Mouse (Mus musculus): ENCODE measurements around the gene Aldoc. TPM values are rescaled to one million over a fixed set of nuclear protein-coding genes. Genes with fewer than 3 reads are reported as not detected.

Aldoc gene
- polyA plus RNA-seq, 1 experiment, result 32.5 TPM

GRCm38 (mm10) chr11:78327634-78328511, 5.1 kb downstream of the Aldoc start, which contains the start of gene Pigs:
Gene Pigs (plus strand): TSS chr11:78328415.
- Histone ChIP-seq H3K9me3 (replicated peaks; ENCODE audit: control insufficient read depth, insufficient read depth, low read length, poor library complexity, severe bottlenecking) (no peaks in the 10 kb centered on the region), H3K27ac (ENCODE audit: insufficient read depth, low read length) (peak within 1 kb of the TSS; percentile 53; the same call in 1 of the 2 replicates), H3K4me3 (ENCODE audit: low read depth, low read length) (peak within 1 kb of the TSS; percentile 87), H3K4me1 (ENCODE audit: control insufficient read depth, insufficient read depth, low read length) (no peaks in the 10 kb centered on the region), H3K9ac (ENCODE audit: low read depth, poor library complexity, severe bottlenecking) (peak within 1 kb of the TSS; percentile 84), H3K27me3 (ENCODE audit: control insufficient read depth, insufficient read depth, low read length, poor library complexity, severe bottlenecking) (no peaks in the 10 kb centered on the region), H3K36me3 (ENCODE audit: control insufficient read depth, insufficient read depth, low read length, poor library complexity, severe bottlenecking) (0 out of 2 replicates have a peak, but pooled peaks cover under 1% of the 10 kb centered on the region)
- TF ChIP-seq CTCF (IDR thresholded peaks at IDR 0.05; ENCODE audit: low read depth, low read length) (no peak), POLR2A (IDR thresholded peaks at IDR 0.05; ENCODE audit: insufficient read depth, low read length) (no peak), EP300 (IDR thresholded peaks at IDR 0.05; ENCODE audit: insufficient read depth, low read depth, low read length) (no peak)

- Histone ChIP-seq H3K4me1 (ENCODE audit: control insufficient read depth, insufficient read depth, low read length) (no peaks in the 10 kb centered on the region), H3K9me3 (replicated peaks; ENCODE audit: control insufficient read depth, insufficient read depth, low read length, poor library complexity, severe bottlenecking) (no peaks in the 10 kb centered on the region), H3K9ac (ENCODE audit: low read depth, poor library complexity, severe bottlenecking) (peak overlapping the region; percentile 84), H3K27me3 (ENCODE audit: control insufficient read depth, insufficient read depth, low read length, poor library complexity, severe bottlenecking) (no peaks in the 10 kb centered on the region), H3K36me3 (ENCODE audit: control insufficient read depth, insufficient read depth, low read length, poor library complexity, severe bottlenecking) (0 out of 2 replicates have a peak, but pooled peaks cover 5% of the 10 kb centered on the region), H3K4me3 (ENCODE audit: low read depth, low read length) (peak overlapping the region; percentile 86), H3K27ac (ENCODE audit: insufficient read depth, low read length) (no peak overlapping the region)
- TF ChIP-seq EP300 (IDR thresholded peaks at IDR 0.05; ENCODE audit: insufficient read depth, low read depth, low read length), result no peak
- TF ChIP-seq CTCF (IDR thresholded peaks at IDR 0.05; ENCODE audit: low read depth, low read length), result no peak
- TF ChIP-seq POLR2A (IDR thresholded peaks at IDR 0.05; ENCODE audit: insufficient read depth, low read length), result peak; percentile 39
These were observed 5.8 kb downstream of the Aldoc start for GRCm38 (mm10) chr11:78328512-78329056.

- Histone ChIP-seq H3K27me3 (ENCODE audit: control insufficient read depth, insufficient read depth, low read length, poor library complexity, severe bottlenecking) (no peaks in the 10 kb centered on the region), H3K9ac (ENCODE audit: low read depth, poor library complexity, severe bottlenecking) (no peak overlapping the region), H3K36me3 (ENCODE audit: control insufficient read depth, insufficient read depth, low read length, poor library complexity, severe bottlenecking) (peaks cover 11% of the 10 kb centered on the region), H3K27ac (ENCODE audit: insufficient read depth, low read length) (no peak overlapping the region), H3K4me3 (ENCODE audit: low read depth, low read length) (no peak overlapping the region), H3K9me3 (replicated peaks; ENCODE audit: control insufficient read depth, insufficient read depth, low read length, poor library complexity, severe bottlenecking) (no peaks in the 10 kb centered on the region), H3K4me1 (ENCODE audit: control insufficient read depth, insufficient read depth, low read length) (no peaks in the 10 kb centered on the region)
- no peak for TF ChIP-seq POLR2A (IDR thresholded peaks at IDR 0.05; ENCODE audit: insufficient read depth, low read length)
- TF ChIP-seq EP300 (IDR thresholded peaks at IDR 0.05; ENCODE audit: insufficient read depth, low read depth, low read length), result no peak
- TF ChIP-seq CTCF (IDR thresholded peaks at IDR 0.05; ENCODE audit: low read depth, low read length), result no peak
These were observed 9.9 kb downstream of the Aldoc start for GRCm38 (mm10) chr11:78332676-78333075.

GRCm38 (mm10) chr11:78333992-78334391, 11.2 kb downstream of the Aldoc start:
- H3K36me3 ChIP-seq (ENCODE audit: control insufficient read depth, insufficient read depth, low read length, poor library complexity, severe bottlenecking), result peaks cover 17% of the 10 kb centered on the region
- no peak for TF ChIP-seq POLR2A (IDR thresholded peaks at IDR 0.05; ENCODE audit: insufficient read depth, low read length)
- TF ChIP-seq CTCF (IDR thresholded peaks at IDR 0.05; ENCODE audit: low read depth, low read length), result no peak
- TF ChIP-seq EP300 (IDR thresholded peaks at IDR 0.05; ENCODE audit: insufficient read depth, low read depth, low read length), result no peak
- no peak overlapping the region for H3K4me3 ChIP-seq (ENCODE audit: low read depth, low read length)
- H3K9ac ChIP-seq (ENCODE audit: low read depth, poor library complexity, severe bottlenecking), result no peak overlapping the region
- no peaks in the 10 kb centered on the region for H3K9me3 ChIP-seq (replicated peaks; ENCODE audit: control insufficient read depth, insufficient read depth, low read length, poor library complexity, severe bottlenecking)
- H3K27ac ChIP-seq (ENCODE audit: insufficient read depth, low read length), result no peak overlapping the region
- H3K4me1 ChIP-seq (ENCODE audit: control insufficient read depth, insufficient read depth, low read length), result no peaks in the 10 kb centered on the region
- no peaks in the 10 kb centered on the region for H3K27me3 ChIP-seq (ENCODE audit: control insufficient read depth, insufficient read depth, low read length, poor library complexity, severe bottlenecking)

GRCm38 (mm10) chr11:78337040-78337439, 14.3 kb downstream of the Aldoc start:
- H3K4me1 ChIP-seq (ENCODE audit: control insufficient read depth, insufficient read depth, low read length), result no peaks in the 10 kb centered on the region
- TF ChIP-seq CTCF (IDR thresholded peaks at IDR 0.05; ENCODE audit: low read depth, low read length) (no peak), POLR2A (IDR thresholded peaks at IDR 0.05; ENCODE audit: insufficient read depth, low read length) (no peak), EP300 (IDR thresholded peaks at IDR 0.05; ENCODE audit: insufficient read depth, low read depth, low read length) (no peak)
- no peaks in the 10 kb centered on the region for H3K9me3 ChIP-seq (replicated peaks; ENCODE audit: control insufficient read depth, insufficient read depth, low read length, poor library complexity, severe bottlenecking)
- H3K4me3 ChIP-seq (ENCODE audit: low read depth, low read length), result no peak overlapping the region
- peaks cover 20% of the 10 kb centered on the region for H3K36me3 ChIP-seq (ENCODE audit: control insufficient read depth, insufficient read depth, low read length, poor library complexity, severe bottlenecking)
- H3K9ac ChIP-seq (ENCODE audit: low read depth, poor library complexity, severe bottlenecking), result no peak overlapping the region
- H3K27me3 ChIP-seq (ENCODE audit: control insufficient read depth, insufficient read depth, low read length, poor library complexity, severe bottlenecking), result no peaks in the 10 kb centered on the region
- no peak overlapping the region for H3K27ac ChIP-seq (ENCODE audit: insufficient read depth, low read length)

GRCm38 (mm10) chr11:78341702-78342101, 18.9 kb downstream of the Aldoc start:
- H3K36me3 ChIP-seq (ENCODE audit: control insufficient read depth, insufficient read depth, low read length, poor library complexity, severe bottlenecking), result 0 out of 2 replicates have a peak, but pooled peaks cover 11% of the 10 kb centered on the region
- H3K4me3 ChIP-seq (ENCODE audit: low read depth, low read length), result no peak overlapping the region
- H3K27me3 ChIP-seq (ENCODE audit: control insufficient read depth, insufficient read depth, low read length, poor library complexity, severe bottlenecking), result no peaks in the 10 kb centered on the region
- H3K9me3 ChIP-seq (replicated peaks; ENCODE audit: control insufficient read depth, insufficient read depth, low read length, poor library complexity, severe bottlenecking), result no peaks in the 10 kb centered on the region
- TF ChIP-seq EP300 (IDR thresholded peaks at IDR 0.05; ENCODE audit: insufficient read depth, low read depth, low read length), result no peak
- TF ChIP-seq CTCF (IDR thresholded peaks at IDR 0.05; ENCODE audit: low read depth, low read length), result no peak
- TF ChIP-seq POLR2A (IDR thresholded peaks at IDR 0.05; ENCODE audit: insufficient read depth, low read length), result no peak
- no peak overlapping the region for H3K9ac ChIP-seq (ENCODE audit: low read depth, poor library complexity, severe bottlenecking)
- no peaks in the 10 kb centered on the region for H3K4me1 ChIP-seq (ENCODE audit: control insufficient read depth, insufficient read depth, low read length)
- no peak overlapping the region for H3K27ac ChIP-seq (ENCODE audit: insufficient read depth, low read length)
